Mouse (Mus musculus): Measurements from ENCODE around the gene Lce3d. TPM values are rescaled to one million over a fixed set of nuclear protein-coding genes. Genes with fewer than 3 reads are reported as not detected.

The Lce3d gene
- not detected for polyA plus RNA-seq (2014; fragmentation: Illumina TruSeq; extraction: RNeasy Lipid Tissue Mini Kit (QIAGEN cat#74804); ENCODE audit: insufficient read depth, low read depth, low replicate concordance)

DNA sequence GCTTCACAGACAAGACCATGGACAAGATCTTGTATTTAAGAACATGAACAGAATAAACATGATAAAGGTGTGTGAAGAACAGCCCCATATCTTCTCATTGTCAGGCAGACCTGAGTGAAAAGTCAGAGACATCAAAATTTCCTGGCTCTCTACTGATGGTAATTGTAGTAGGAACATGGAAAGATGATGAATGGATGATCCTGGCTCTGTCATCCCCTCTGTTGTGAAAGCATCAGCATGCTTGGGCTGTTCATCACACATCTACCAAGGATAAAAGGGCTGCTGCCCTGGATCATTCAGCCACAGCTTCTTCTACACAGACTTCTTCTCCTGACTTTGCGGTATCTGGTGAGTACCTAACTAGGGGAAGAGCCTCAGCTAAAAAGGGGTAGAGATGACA lies at the start of gene Lce3d:
Gene Lce3d, plus strand, starts transcription at position 301 of the 400 bp plus-strand sequence.

DNA sequence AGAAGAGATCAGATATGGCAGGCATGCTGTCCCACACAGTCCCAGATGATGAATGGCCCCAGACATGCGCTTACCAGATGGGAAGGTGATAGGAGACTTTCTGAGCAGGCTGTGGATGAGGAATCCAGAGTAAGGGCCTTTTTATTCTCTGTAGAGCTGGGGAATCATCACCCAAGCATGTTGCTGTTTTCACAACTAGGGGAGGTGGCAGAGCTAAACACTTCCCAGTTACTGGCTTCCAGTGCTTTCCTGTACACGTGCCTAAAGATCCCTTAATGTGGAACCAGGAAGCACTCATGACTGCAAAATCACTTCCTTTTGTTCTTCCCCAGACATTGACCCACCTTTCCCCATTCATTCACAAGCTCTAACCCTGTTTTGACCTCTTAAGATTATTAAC lies 31.1 kb upstream of the Lce3d start, which contains the start of gene Lce3a:
Gene Lce3a, minus strand, starts transcription at position 101 of the 400 bp plus-strand sequence.

DNA sequence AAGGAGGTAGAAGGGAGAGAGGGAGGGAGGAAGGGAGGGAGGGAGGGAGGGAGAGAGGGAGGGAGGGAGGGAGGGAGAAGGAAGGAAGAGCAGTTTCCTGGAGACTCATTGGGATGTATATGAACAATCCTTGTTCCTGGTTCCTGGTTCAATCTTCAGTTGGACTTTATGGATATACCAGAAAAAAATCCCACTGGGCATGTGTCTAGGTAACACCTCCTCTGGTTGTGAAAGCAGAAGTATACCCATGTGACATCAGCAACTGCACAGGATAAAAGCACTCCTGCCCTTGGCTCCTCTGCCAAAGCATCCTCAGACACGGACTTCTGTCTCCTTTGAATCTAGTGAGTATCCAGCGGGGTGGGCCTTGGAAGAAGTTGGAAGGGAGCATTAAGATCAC lies 24.5 kb upstream of the Lce3d start, which contains the start of gene Lce3b:
Gene Lce3b, plus strand, starts transcription at position 301 of the 400 bp plus-strand sequence.

DNA sequence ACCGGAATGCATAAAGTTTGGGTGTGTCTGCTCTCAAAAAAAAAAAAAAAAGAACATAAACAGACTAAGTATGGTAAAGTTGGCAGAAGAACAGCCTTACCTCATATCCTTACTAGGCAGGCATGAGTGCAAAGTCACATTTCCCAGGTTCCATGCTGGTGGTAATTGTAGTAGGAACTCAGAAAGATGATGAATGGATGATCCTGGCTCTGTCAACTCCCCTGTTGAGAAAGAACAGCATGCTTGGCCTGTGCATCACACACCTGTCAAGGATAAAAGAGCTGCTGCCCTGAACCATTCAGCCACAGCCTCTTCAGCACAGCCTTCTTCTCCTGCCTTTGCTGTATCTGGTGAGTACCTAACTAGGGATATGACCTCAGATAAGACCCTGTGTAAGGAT lies 13.0 kb upstream of the Lce3d start, which contains the start of gene Lce3c:
Gene Lce3c, plus strand, starts transcription at position 301 of the 400 bp plus-strand sequence.

DNA sequence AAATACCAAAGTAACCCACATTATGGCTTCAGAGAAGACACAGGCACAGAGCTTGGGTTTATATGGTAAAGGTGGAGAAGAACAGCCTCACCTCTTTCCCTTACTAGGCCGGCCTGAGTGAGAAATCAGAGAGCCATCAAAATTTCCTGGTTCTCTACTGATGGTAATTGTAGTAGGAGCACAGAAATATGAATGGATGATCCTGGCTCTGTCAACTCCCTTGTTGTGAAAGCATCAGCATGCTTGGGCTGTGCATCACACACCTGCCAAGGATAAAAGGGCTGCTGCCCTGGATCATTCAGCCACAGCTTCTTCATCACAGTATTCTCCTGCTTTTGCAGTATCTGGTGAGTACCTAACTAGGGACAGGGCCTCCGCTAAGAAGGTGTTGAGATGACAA lies 9.6 kb downstream of the Lce3d start, which contains the start of gene Lce3e:
Gene Lce3e, plus strand, starts transcription at position 301 of the 400 bp plus-strand sequence.

DNA sequence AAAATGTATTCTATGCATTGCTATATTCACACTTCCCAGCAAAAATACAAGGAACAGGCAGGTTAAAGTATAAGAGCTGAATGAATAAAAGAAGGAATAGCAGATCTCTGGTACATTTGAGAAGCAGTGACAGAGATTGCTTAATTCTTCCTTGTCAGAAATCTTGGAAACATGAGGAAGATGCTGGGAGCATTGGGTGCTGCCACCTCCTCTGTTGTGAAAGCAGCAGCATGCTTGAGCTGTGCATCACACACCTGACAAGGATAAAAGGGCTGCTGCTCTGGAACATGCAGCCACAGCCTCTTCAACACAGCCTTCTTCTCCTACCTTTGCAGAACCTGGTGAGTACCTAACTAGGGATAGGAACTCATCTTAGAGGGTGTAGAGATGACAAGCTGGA lies 34.7 kb downstream of the Lce3d start, which contains the start of gene Lce3f:
Gene Lce3f, plus strand, starts transcription at position 301 of the 400 bp plus-strand sequence.

Other genes with a start within 250 kb of the Lce3d start
- not detected for gene Lce1e, start 248.3 kb upstream of the Lce3d start, polyA plus RNA-seq (2014; fragmentation: Illumina TruSeq; extraction: RNeasy Lipid Tissue Mini Kit (QIAGEN cat#74804); ENCODE audit: insufficient read depth, low read depth, low replicate concordance)
- gene Lce1f, start 237.0 kb upstream of the Lce3d start, polyA plus RNA-seq (2014; fragmentation: Illumina TruSeq; extraction: RNeasy Lipid Tissue Mini Kit (QIAGEN cat#74804); ENCODE audit: insufficient read depth, low read depth, low replicate concordance), result not detected
- not detected for gene Gm38119, start 218.3 kb upstream of the Lce3d start, polyA plus RNA-seq (2014; fragmentation: Illumina TruSeq; extraction: RNeasy Lipid Tissue Mini Kit (QIAGEN cat#74804); ENCODE audit: insufficient read depth, low read depth, low replicate concordance)
- not detected for gene Lce1g, start 205.1 kb upstream of the Lce3d start, polyA plus RNA-seq (2014; fragmentation: Illumina TruSeq; extraction: RNeasy Lipid Tissue Mini Kit (QIAGEN cat#74804); ENCODE audit: insufficient read depth, low read depth, low replicate concordance)
- gene Lce1h, start 192.3 kb upstream of the Lce3d start, polyA plus RNA-seq (2014; fragmentation: Illumina TruSeq; extraction: RNeasy Lipid Tissue Mini Kit (QIAGEN cat#74804); ENCODE audit: insufficient read depth, low read depth, low replicate concordance), result not detected
- not detected for gene Lce1i, start 178.5 kb upstream of the Lce3d start, polyA plus RNA-seq (2014; fragmentation: Illumina TruSeq; extraction: RNeasy Lipid Tissue Mini Kit (QIAGEN cat#74804); ENCODE audit: insufficient read depth, low read depth, low replicate concordance)
- gene Lce1j, start 166.9 kb upstream of the Lce3d start, polyA plus RNA-seq (2014; fragmentation: Illumina TruSeq; extraction: RNeasy Lipid Tissue Mini Kit (QIAGEN cat#74804); ENCODE audit: insufficient read depth, low read depth, low replicate concordance), result not detected
- gene Lce1k, start 149.5 kb upstream of the Lce3d start, polyA plus RNA-seq (2014; fragmentation: Illumina TruSeq; extraction: RNeasy Lipid Tissue Mini Kit (QIAGEN cat#74804); ENCODE audit: insufficient read depth, low read depth, low replicate concordance), result not detected
- not detected for gene Kprp, start 130.1 kb upstream of the Lce3d start, polyA plus RNA-seq (2014; fragmentation: Illumina TruSeq; extraction: RNeasy Lipid Tissue Mini Kit (QIAGEN cat#74804); ENCODE audit: insufficient read depth, low read depth, low replicate concordance)
- not detected for gene Lce1l, start 106.1 kb upstream of the Lce3d start, polyA plus RNA-seq (2014; fragmentation: Illumina TruSeq; extraction: RNeasy Lipid Tissue Mini Kit (QIAGEN cat#74804); ENCODE audit: insufficient read depth, low read depth, low replicate concordance)
- not detected for gene 2310050C09Rik, start 87.2 kb upstream of the Lce3d start, polyA plus RNA-seq (2014; fragmentation: Illumina TruSeq; extraction: RNeasy Lipid Tissue Mini Kit (QIAGEN cat#74804); ENCODE audit: insufficient read depth, low read depth, low replicate concordance)
- gene Lce3a, start 31.2 kb upstream of the Lce3d start, polyA plus RNA-seq (2014; fragmentation: Illumina TruSeq; extraction: RNeasy Lipid Tissue Mini Kit (QIAGEN cat#74804); ENCODE audit: insufficient read depth, low read depth, low replicate concordance), result not detected
- not detected for gene Lce3b, start 24.4 kb upstream of the Lce3d start, polyA plus RNA-seq (2014; fragmentation: Illumina TruSeq; extraction: RNeasy Lipid Tissue Mini Kit (QIAGEN cat#74804); ENCODE audit: insufficient read depth, low read depth, low replicate concordance)
- gene Lce3c, start 12.9 kb upstream of the Lce3d start, polyA plus RNA-seq (2014; fragmentation: Illumina TruSeq; extraction: RNeasy Lipid Tissue Mini Kit (QIAGEN cat#74804); ENCODE audit: insufficient read depth, low read depth, low replicate concordance), result not detected
- gene Lce3e, start 9.7 kb downstream of the Lce3d start, polyA plus RNA-seq (2014; fragmentation: Illumina TruSeq; extraction: RNeasy Lipid Tissue Mini Kit (QIAGEN cat#74804); ENCODE audit: insufficient read depth, low read depth, low replicate concordance), result not detected
- not detected for gene Lce3f, start 34.8 kb downstream of the Lce3d start, polyA plus RNA-seq (2014; fragmentation: Illumina TruSeq; extraction: RNeasy Lipid Tissue Mini Kit (QIAGEN cat#74804); ENCODE audit: insufficient read depth, low read depth, low replicate concordance)
- gene Crct1, start 58.3 kb downstream of the Lce3d start, polyA plus RNA-seq (2014; fragmentation: Illumina TruSeq; extraction: RNeasy Lipid Tissue Mini Kit (QIAGEN cat#74804); ENCODE audit: insufficient read depth, low read depth, low replicate concordance), result not detected
- not detected for gene Lce1m, start 61.7 kb downstream of the Lce3d start, polyA plus RNA-seq (2014; fragmentation: Illumina TruSeq; extraction: RNeasy Lipid Tissue Mini Kit (QIAGEN cat#74804); ENCODE audit: insufficient read depth, low read depth, low replicate concordance)
- gene Gm4858, start 111.4 kb downstream of the Lce3d start, polyA plus RNA-seq (2014; fragmentation: Illumina TruSeq; extraction: RNeasy Lipid Tissue Mini Kit (QIAGEN cat#74804); ENCODE audit: insufficient read depth, low read depth, low replicate concordance), result not detected
- gene Crnn, start 187.4 kb downstream of the Lce3d start, polyA plus RNA-seq (2014; fragmentation: Illumina TruSeq; extraction: RNeasy Lipid Tissue Mini Kit (QIAGEN cat#74804); ENCODE audit: insufficient read depth, low read depth, low replicate concordance), result not detected
- gene Flg2, start 239.9 kb downstream of the Lce3d start, polyA plus RNA-seq (2014; fragmentation: Illumina TruSeq; extraction: RNeasy Lipid Tissue Mini Kit (QIAGEN cat#74804); ENCODE audit: insufficient read depth, low read depth, low replicate concordance), result not detected